Mouse (Mus musculus) adrenal gland, postnatal 14 days (tissue): ENCODE data around the gene Prdm5. TPM values are rescaled to one million over a fixed set of nuclear protein-coding genes. Genes with fewer than 3 reads are reported as not detected.

ENCODE experiments used
- DNase-seq: peaks from one replicate; pipeline ENCODE4 v3.0.0; 2021; ENCODE audit warnings: mixed read lengths
- long read RNA-seq, 2 experiments: library from polyadenylated mRNA; stranded (forward); transcript quantifications; one replicate each; pipeline ENCODE4 v2.0.0; 2021
- total RNA-seq: library from RNA; stranded (reverse); gene quantifications from 2 replicates; pipeline ENCODE4 v1.2.3, GENCODE M21; 2021

The Prdm5 gene
- 10.7 and 13.0 TPM in 2 replicates for total RNA-seq
- long read RNA-seq, experiment 1, transcript Prdm5-202 (15 exons, 2,155 nt) = major isoform, 5 of 14 reads
- long read RNA-seq, experiment 1, partial matches to known transcripts = 1 of 14 reads
- long read RNA-seq, experiment 1, other reads (novel, unspliced or antisense) = 3 of 14 reads
- long read RNA-seq, experiment 2, partial matches to known transcripts = 1 of 7 reads
- long read RNA-seq, experiment 2, other reads (novel, unspliced or antisense) = 0 of 7 reads

DNA sequence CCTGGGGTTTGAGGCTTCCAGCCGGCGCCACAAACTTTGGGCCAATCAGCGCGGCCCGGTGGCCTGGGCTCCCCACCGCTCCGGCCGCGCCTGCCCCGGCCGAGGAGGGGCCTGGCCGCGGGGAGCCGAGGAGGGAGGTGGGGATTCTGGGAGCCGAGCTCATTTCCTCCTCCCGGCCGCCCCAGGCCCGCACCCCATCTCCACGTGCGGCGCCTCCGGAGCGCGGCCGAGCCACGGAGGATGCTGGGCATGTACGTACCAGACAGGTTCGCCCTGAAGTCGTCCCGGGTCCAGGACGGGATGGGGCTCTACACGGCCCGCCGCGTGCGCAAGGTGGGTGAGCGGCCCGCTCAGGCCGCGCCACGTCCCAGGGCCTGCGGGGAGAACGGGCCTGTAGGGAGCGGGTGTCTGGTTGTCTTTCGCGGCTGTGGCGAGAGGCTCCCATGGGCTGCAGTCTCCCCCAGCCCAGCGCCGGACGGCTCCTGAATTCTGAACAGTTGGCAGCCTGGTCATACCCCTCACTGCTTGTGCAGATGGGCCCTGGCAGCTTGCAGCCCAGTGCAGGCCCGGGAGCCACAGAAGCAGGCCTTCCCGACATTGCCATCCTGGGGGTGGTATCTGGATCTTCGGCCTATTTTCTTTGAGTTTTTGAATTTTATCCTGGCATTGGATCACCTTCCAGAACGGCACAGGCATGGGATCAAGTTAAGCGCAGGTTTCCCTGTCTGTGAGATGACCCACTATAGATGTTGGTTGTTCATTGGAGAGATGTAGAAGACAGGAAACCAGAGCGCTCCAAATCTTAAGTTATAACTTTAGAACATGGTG is at the start of gene Prdm5:
TSS of gene Prdm5 (plus strand) at position 128 of the 828 bp plus-strand sequence.
- peak; percentile 84 for DNase-seq

GRCm38 (mm10) chr6:65739442-65739841 is 39.3 kb upstream of the Prdm5 start:
- peak; percentile 31 for DNase-seq

DNA sequence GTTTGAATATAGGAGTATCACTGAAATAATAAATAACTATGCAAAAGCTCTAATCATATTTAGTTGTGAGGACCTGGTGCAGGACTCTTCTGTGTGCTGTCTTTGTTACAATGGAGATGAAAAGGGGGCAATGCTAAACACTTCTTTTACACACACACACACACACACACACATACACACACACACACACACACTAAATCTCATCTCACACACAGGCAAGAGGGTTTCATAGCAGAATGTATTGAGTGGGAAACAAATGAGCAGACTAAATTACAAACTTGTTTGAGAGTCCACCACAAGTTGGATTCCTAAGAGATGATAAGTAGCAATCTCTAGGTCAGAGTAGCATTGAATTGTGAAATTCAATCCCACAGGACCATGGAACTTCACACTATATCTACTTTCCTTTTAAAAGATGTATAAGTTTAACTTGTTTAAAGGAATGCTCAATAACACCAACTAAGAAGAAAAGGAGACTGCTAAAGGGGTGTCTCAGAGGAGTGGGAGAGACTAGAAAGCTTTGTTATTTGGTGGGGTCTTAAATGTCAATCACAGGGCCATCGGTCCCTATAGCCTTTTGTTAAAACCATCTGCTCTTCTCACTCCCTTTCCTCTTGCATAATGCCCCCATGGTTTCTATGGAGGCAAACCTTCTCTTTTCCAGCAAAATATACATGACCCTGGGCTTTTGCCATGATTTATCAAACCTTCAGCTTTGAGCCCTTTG is 35.5 kb upstream of the Prdm5 start:
- DNase-seq = no peak

DNA sequence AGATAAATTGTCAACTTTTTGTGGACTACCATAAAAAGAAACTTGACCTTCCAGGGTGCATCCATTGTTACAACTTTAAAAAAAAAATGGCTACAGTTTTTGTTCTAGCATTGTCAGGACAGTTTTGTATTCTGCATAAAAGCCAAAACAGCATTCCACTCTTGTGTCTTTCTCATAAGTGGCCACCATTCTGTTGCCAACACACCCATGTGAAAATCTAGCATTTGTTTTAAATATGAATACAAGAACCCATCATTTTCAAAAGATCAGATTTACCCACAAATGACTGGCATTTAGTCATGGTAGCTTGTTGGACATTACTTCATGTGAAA is 35.0 kb upstream of the Prdm5 start:
- no peak for DNase-seq

DNA sequence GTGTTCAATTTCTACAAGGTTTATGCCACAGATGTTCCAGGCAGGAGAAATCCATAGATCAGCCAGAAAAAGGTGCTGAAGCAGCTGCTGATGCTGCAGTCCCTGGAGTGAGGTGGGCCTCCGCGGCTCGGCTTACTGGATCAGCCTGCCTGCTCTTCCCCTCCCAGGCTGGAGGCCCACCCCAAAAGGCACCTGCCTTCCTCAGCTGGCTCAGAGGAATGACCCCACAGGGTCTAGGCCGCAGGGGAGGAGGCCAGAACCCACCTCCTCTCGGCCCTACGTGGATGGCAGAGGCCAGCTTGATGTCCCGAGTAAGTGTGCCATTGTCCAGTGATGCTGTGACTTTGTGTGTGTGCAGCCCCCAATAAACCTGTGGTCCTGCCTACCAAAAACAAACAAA is 20.6 kb upstream of the Prdm5 start:
- no peak for DNase-seq

GRCm38 (mm10) chr6:65759174-65759573 is 19.6 kb upstream of the Prdm5 start:
- no peak for DNase-seq

DNA sequence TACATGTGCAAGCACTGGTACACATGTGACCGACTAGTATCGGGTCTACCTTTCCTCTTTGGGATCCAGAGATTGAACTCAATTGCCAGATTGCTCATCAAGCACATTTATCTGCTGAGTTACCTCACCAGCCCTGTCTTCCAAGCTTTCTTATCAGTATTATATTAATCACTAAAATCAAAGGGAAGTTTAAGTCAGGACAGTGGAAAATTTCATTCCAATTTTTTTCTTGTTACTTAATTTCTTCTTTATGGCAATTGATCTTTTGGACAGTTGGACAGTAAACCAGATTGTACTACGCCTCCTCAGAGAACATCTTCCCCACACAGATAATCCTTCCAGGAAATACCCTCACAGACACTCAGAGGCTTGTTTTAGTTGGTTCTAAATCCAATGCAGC is 18.7 kb upstream of the Prdm5 start:
- DNase-seq = no peak

DNA sequence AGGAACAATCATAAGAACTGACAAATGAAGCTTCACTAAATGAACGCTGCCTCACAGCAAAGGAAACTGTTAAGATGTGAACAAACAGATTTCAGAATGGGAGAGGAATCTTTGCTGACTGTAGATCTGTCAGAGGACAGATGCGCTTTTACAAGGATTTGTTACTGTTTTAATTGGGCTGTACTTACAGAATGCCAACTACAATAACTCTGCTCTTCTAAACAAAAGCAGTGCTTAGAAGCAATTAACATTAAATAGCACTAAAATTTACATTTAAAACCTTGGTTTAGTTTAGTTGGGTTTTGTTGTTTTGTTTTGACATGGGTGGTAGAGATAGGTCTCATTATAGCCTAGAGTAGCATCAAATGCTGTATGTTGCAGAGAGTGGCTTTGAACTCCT is 14.3 kb upstream of the Prdm5 start:
- DNase-seq = no peak

- peak; percentile 75 for DNase-seq
These were observed 13.7 kb upstream of the Prdm5 start for GRCm38 (mm10) chr6:65765057-65765456.

DNA sequence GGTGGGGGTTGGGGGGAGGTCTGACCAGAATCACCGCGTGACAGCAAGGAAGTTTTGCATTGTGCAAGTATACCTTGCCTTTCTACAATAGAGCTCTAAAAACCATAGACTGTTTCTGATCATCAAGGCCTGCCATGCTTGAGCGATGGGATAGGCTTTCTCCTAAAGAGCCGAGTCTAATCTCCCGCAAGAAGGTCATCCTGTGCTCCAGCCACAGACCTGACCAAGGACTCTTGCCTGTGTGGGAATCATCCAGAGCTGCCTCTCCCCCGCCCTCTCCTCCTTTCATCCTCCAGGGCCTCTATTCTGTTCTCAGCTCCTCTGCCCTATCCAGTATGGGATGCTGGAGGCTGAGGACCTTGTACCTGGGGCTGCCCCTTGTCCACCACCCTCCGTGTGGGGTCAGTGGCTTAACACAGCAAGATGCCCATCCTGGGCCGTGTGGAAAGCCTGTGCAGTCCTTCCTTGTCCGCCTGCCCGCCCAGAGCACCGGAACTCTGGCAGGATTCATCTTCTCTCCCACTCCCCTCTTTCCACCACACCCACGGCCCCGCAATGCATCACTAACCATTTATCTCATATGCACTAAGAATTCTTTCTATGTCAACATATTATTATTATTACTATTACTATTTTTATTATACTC is 12.9 kb upstream of the Prdm5 start:
- DNase-seq = peak; percentile 20

GRCm38 (mm10) chr6:65767911-65768310 is 10.9 kb upstream of the Prdm5 start:
- DNase-seq = no peak

- DNase-seq = no peak
These were observed 5.2 kb upstream of the Prdm5 start for GRCm38 (mm10) chr6:65773566-65773965.

GRCm38 (mm10) chr6:65779689-65780233 is 973 bp downstream of the Prdm5 start:
- DNase-seq = no peak

- no peak for DNase-seq
These were observed 2.7 kb downstream of the Prdm5 start for GRCm38 (mm10) chr6:65781441-65781840.

DNA sequence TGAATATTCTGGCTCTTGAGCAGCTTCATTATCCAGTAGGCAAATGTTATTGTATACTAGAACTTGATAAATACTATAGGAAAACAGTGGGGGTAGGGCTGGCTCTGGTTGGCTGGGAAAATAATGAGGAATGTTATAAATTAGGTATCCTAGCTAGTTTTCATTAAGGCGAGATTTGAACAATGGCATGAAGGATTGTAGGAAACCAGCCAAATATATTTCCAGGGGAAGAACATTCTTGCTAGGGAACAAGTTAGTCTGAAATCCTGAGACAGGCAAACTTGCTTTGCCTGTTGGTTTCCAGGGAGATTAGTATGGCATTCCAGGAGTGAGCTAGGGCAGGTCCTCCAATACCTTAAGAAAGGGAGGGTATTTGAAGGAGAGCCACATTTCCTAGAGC is 4.9 kb downstream of the Prdm5 start:
- DNase-seq = no peak

- no peak for DNase-seq
These were observed 14.1 kb downstream of the Prdm5 start for GRCm38 (mm10) chr6:65792923-65793322.

DNA sequence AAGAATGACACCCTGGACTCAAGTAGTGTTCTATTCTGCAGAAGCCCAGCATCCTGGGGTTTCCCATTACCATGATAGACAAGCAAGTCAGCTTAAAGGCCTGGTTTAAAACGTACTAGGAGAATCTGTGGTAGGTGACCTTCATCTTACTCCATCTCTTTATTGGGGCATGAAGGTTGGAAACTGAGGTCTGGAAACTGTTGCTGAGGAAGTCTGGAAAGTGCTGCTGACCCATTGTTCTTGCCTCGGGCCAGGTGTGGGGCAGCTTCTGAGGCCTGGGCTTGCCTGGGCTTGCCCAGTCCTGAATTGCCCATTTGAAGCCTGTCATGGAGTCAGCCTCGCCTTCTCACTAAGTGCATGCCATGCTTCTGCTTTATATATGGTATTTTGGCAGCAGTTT is 17.8 kb downstream of the Prdm5 start:
- no peak for DNase-seq

- DNase-seq = no peak
These were observed 18.5 kb downstream of the Prdm5 start for GRCm38 (mm10) chr6:65797276-65797675.

DNA sequence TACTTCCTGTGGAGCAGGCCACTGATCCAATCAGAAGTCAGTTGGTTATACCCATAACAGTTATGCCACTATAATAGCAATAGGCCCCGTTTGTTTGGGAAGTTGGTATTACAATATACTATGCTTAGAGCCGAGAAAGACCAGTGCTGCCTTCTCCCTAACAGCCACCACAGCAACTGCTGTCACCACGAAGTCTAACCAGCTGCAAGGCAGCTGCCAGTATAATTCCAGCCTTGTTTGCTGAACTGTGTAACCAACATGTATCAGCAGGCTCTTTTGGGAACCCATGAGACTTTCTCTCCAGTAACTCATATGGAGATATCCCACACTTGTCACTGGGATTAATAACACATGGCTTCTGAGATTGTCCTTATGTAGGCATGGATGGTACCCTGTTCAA is 19.6 kb downstream of the Prdm5 start:
- DNase-seq = no peak

DNA sequence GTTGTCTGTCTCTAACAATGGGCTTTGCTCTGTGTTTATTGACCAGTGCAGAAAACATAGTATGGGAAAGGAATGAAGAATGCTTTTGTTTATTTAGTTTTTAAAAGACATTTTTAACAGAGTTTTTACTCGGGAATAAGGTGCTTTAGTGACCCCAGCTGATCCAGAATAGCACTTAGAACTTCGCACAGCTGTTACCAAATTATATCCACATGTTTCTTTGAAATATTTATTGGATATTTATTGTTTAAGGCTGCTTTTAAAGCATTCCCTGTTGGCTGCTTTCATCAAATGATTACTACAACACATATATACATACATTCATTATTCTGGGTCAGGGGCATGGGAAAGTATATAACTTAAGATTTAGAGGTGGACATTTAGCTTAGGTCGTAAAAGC is 32.9 kb downstream of the Prdm5 start:
- no peak for DNase-seq

DNA sequence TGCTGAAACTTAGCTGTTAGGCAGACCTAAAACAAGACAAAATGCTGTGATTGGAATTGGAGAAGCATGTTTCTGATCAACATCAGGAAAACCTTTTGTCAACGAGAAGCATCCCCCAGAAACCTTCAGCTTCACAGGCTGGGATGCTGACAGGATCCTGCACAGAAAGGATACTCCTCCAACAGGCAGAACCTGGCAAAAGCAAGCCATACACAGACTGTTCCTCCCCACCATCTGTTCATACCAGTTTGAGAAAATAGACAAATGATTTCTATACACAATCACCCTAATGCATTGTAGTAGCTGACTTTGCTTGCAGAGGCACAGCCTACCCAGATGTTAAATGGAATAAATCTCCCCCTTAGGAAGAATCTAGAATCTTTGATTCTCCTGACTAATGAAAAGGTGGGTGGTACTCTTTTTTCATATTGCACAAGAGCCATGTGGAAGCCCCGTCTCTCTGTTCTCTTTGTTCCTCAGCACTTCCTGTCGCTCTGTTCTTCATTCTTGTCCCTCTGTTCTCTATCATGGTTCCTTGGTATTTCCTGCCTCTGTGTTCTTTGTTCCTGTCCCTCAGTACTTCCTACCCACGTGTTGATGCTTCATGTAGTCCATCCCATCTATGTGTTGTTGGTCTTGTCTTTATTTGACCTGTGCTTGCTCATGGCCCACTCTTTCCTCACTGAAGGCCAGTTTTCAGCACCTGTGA is 39.4 kb downstream of the Prdm5 start:
- no peak for DNase-seq

DNA sequence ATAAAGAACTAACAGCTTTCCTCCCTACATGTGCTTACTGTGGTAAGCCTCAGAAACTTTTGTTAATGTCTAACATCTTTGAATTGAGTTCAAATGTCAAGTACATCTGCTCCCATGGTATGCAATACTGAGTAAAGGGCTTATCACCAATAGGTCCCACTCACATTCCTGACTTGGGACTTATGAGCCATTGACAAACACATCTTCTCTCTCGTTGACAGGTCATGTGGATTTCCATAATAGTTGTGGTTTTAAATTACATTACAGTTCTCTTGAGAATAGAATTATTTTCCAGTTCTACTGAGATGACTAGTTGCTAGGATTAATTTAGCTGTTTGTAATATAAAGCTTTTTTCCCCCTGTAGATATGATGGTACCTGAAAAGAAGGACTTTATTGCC is 49.9 kb downstream of the Prdm5 start:
- DNase-seq = no peak
